Mouse (Mus musculus) ZHBTc4 (cell line): Measurements from ENCODE around the gene Ddx43.

Source experiments
- DNase-seq: peaks from one replicate; pipeline ENCODE4 v3.0.0-alpha.2; 2011; ENCODE audit warnings: low read depth, low spot score

The Ddx43 gene

DNA sequence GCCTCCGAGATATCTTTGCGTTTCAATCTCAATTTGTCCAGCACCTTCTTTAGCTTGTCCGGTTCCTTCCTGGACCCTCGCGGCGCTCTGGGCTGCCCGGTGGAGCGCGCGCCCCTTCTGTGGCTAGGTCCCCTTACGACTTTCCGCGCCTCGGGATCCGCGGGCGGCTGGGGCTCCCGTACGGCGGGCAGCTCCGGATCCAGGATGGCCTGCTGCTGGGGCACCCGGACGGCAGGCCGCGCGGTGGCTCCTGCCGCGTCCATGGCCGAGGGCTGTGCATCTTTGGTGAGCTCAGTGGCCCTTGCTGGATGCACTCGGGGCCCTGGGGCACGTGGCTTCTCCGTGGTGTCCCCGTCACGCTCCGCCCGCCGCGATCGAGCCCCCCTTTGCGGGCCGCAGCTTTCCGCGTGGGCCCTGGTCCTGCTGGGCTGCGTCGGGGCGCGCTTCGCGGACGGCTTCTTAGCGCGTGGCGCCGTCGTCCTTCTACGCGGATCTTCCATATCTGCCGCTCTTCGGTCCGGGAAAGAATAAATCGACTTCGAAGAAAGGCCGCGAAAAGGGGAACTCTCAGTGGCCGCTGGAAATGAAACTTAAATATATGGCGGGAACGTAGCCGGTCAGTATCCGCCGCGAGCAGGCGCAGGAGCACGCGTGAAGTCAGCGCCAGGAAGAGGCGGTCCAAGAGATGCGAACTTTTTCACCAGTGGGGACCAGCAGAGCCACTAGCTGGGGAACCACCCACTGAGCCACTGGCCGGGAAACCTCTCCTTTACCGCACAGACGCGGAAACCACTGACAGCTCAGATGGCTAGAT, 47.2 kb downstream of the Ddx43 start, which contains the start of gene Cgas:
TSS of gene Cgas (minus strand) at position 659 of the 814 bp plus-strand sequence.
- peak; percentile 63 for DNase-seq

- DNase-seq: no peak
Observed at GRCm38 (mm10) chr9:78447606-78447972, 52.0 kb downstream of the Ddx43 start.

- DNase-seq: peak; percentile 95
Observed at GRCm38 (mm10) chr9:78447973-78448873, 52.6 kb downstream of the Ddx43 start, which contains the start of the genes Mto1 and Gm17324. Gene Mto1, plus strand, starts transcription at chr9:78448208. Gene Gm17324, minus strand, starts transcription at chr9:78448786.

- no peak for DNase-seq
Observed at GRCm38 (mm10) chr9:78450404-78450803, 54.8 kb downstream of the Ddx43 start.

GRCm38 (mm10) chr9:78451382-78451781, 55.8 kb downstream of the Ddx43 start:
- no peak for DNase-seq

GRCm38 (mm10) chr9:78457026-78457425, 61.4 kb downstream of the Ddx43 start:
- DNase-seq: peak; percentile 70

DNA sequence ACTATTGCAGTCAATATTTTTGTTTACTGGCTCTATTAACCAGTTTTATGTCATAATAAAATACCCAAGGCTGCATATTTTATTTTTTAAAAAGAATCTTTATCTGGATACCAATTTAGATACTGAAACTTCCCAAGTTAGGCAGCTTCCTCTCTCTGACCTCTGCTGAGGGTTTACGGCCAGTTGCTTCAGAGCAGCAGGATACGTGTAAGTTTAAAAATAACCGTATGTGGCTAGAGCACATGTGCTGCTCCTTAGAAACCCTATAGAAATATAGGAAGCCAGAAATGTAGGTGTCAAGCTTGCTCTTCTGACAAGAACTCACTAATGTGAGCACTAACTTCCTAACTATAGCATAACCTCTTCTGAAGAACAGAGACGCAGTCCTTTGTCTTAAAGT, 67.8 kb downstream of the Ddx43 start:
- no peak for DNase-seq

DNA sequence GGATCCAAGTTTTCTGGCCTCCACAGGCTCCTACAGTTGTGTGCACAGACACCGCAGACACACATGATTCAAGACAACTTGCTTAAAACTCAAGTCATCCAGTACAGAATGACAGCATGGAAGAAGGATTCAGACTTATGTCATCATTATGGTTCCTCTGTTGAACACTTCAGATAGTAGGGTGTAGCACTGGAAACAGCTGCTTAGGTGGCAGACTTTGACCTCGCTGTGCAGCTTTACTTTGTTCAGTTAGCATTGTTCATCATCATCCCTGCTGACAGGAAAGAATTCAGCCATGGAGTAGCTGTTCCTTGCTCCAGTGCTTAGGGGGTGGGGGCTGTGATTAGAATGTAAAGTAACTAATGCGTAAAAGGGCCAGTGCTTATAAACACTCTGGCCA, 70.1 kb downstream of the Ddx43 start:
- no peak for DNase-seq
